Mouse (Mus musculus) spleen, postnatal 36 days (tissue): ENCODE measurements around the gene Ppcs.

ENCODE experiments used
- DNase-seq, 2 experiments: peaks; one replicate each; pipeline ENCODE4 v3.0.0; 2022; ENCODE audit warnings: low spot score in 2 of 2, mixed read lengths in 1 of 2

The Ppcs gene

GRCm38 (mm10) chr4:119422294-119422964 is at the start of gene Ppcs, which contains the start of gene Zmynd12:
Ppcs (minus strand) TSS chr4:119422420.
Zmynd12 (plus strand) TSS chr4:119422814.
- peak; percentile 90 to 92 for DNase-seq

DNA sequence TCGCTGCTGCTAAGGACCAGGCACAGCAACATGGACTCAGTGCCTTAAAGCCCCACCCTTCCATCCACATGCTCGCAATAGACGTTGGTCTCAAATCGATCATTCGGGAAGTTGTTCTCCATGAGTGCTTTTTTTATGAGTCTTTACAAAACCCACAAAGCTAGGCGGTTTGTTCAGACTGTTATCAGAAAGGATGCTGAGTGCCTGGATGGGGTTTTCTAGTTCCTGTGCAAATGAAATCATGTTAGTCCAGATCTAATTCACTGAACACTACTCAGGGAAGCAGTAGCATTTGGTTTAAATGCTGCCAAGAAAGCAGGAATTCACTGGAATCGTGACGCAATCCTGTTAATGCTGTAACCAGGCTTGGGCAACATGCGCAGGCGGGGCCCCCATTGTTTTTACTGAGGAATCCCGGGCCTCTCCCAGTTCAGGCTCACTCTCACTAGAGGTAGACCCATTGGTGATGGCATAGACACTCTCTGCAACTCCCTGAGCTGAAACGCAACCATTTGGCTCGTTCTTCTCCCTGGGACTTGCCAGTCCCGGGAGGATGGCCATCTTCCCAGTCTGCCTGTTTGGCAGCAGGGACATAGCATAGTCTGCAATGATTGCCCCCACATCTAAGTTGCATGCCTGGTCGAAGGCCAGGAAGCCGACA is 45.6 kb upstream of the Ppcs start:
- DNase-seq = no peak

DNA sequence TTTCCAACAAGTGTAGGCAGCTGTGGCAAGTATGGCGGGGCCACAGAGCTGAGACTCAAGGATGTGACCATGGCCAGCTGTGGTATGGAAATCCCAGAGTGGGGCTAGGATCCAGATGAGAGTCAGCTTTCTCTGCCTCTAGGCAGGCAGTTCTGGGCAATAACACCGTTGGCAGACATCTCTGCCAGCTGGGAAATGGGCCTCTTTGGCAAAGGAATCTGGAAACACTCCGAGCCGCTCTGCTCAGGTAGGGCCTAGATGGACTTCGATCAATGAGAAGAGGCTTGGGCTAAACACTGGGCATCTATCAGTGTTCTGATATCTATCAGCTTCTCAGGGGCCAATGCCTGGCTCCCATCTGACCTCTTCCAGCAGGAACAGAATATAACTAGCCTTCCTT is 43.6 kb upstream of the Ppcs start:
- DNase-seq = no peak

- peak; percentile 62 to 64 for DNase-seq
Observed at GRCm38 (mm10) chr4:119463756-119464419, 41.7 kb upstream of the Ppcs start.

DNA sequence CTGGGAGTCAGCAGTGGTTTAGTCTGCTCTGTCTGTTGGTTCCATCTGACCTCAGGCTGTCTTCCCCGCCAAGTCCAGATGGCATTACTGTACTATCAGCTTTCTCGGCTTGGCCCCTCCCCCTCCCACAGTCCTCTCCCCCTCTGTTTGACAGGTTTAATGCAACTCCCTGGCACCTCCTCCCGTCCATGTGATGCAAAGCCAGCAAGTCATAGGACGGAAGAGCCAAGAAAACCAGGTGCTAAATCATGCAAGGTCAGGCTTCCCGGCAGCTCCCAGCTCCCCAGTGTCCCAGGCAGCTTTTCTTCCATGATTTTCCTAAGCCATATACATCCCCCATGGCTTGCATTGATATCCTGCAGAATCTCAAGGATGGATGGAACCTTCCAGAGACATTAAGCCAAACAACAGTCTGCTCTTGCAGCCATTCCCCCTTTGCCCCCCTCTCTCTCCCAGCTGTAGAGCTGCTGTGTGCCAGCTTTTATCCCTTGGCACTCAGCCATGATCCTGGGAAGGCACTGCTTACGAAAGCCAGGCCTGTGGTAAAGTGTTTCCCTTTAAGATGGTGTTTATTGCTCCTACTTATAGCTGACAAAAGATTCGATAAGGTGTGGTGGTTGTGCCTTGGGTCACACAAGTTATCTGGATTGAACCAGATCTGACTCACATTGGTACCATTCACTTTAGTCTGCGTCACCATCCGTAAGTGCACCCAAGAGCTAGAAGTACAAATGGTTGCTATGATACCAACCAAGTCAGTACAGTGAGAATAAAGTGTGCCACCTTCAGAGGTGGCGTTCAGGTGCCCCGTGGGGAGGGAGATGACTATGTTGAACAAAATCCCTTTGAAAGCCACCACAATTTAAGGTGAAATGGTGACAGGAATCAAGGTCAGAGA is 40.9 kb upstream of the Ppcs start:
- DNase-seq = peak; percentile 39 to 50

- DNase-seq = no peak
Observed at GRCm38 (mm10) chr4:119462457-119462856, 40.2 kb upstream of the Ppcs start.

GRCm38 (mm10) chr4:119460728-119461141 is 38.5 kb upstream of the Ppcs start:
- peak in 1 of 2 experiments; percentile 7 for DNase-seq

- no peak for DNase-seq
Observed at GRCm38 (mm10) chr4:119460296-119460695, 38.1 kb upstream of the Ppcs start.

GRCm38 (mm10) chr4:119453533-119453932 is 31.3 kb upstream of the Ppcs start:
- no peak for DNase-seq

DNA sequence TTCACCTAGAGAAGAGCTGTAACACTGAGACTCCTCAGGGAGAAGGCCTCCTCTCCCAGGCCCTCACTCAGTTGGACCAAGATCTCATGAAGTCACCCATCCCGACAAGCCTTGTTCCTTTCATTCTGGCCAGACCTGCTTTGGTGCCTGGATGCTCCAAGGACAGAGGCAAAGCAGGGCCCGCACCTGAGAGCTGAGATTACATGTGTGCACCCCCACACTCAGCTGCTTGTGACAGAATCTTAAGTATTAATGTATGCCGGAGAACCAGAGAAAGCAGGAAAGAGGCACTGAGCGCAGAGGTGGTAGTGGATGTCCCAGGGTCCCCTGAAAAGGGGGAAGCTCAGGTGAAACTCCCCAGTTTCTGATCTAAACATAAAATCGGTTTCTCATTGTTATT is 30.9 kb upstream of the Ppcs start:
- DNase-seq = no peak

DNA sequence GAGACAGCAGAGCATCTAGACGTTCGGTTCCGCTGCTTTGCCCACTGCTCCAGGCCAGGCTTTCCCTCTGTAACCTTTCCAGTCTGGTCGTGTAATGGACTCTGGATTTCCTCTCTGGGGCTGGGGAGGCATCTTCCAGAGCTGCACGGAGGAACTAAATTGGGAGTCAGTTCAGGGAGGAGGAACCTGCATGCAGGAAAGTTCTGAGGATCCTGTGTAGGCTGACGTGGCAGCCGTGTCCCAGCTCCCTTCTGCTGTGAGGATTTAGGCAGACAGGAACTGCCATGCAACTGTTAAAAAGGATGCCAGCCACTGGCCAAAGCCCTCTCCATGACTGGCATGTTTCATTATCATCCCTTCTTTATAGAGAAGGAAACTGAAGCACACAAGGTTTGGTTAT is 28.2 kb upstream of the Ppcs start:
- no peak for DNase-seq

DNA sequence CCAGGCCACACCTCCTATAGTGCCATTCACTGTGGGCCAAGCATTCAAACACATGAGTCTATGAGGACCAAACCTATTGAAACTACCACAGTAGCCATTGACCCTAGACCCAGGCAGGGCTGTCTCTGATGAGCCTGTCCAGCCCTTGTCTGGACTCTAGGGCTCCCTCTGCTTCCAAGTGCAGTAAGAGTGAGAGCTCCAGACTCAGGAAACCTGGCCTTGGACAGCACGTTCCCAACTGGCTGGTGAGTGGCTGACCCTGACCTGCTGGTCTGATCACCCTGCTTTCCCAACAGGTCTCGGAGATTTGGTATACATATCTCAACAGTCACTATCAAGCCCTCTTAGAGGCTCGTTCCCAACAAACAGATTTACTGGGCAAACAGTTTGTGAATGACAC is 25.6 kb upstream of the Ppcs start:
- DNase-seq = no peak

DNA sequence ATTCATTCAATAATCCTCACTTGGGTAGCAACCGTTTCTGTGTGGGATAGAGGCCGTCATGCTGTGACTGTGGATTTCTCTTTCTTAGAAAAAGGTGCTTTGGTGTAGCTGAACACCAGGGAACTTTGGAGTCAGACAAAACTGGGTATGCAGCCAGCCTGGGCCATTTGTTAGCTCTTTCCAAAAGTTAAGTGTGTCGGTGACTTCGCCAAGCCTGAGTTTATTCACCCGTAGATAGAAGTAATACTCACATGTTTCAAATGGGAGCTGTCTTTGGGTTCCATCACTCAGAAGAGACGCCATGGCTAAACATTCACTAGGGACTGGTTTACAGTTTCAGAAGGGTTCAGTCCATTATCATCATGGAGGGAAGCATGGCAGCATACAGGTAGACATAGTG is 25.0 kb upstream of the Ppcs start:
- no peak for DNase-seq

- DNase-seq = no peak
Observed at GRCm38 (mm10) chr4:119442539-119442938, 20.3 kb upstream of the Ppcs start.

DNA sequence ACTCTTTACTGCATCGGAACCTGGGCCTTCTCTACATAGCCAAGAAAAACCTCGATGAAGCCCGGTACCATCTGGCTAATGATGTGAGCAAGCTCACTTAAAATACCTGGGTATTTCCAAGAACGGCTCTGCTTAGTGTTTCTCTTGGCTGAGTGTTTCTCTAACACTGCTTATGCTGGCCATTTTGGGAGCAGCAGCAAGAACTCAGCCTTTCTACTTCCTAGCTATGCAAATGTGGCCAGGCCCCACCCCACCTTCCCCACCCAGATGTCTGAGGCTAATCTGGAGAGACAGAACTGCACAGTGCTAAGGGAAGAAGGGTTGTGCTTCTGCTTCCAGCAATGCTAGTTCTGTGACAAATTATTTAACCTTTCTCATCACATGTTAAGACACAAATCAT is 19.6 kb upstream of the Ppcs start:
- no peak for DNase-seq

GRCm38 (mm10) chr4:119437936-119438335 is 15.7 kb upstream of the Ppcs start:
- no peak for DNase-seq

- DNase-seq = peak; percentile 44 to 56
Observed at GRCm38 (mm10) chr4:119430678-119431077, 8.5 kb upstream of the Ppcs start.

GRCm38 (mm10) chr4:119427680-119428079 is 5.5 kb upstream of the Ppcs start:
- DNase-seq = peak; percentile 69 to 84

- DNase-seq = no peak
Observed at GRCm38 (mm10) chr4:119425601-119426000, 3.4 kb upstream of the Ppcs start.

GRCm38 (mm10) chr4:119425077-119425476 is 2.9 kb upstream of the Ppcs start:
- DNase-seq = peak; percentile 6 to 62

DNA sequence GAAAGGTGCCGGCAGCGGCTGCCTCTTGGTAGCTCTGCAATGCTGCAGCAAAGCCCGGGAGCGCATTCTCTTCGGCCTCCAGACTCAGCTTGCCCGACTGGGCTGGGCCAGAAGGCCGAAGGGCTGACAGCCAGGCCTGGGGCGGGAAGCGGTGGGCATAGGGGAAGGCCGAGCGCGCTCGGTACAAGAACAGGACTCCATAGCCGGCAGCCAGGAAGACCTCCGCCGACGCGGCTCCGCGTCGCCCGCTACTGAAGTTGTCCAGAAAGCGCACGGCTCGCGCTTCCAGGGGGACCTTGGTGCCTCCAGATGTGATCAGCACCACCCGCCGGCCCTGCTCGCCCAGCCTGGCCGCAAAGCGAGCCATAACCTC is 313 bp downstream of the Ppcs start:
- DNase-seq = no peak

DNA sequence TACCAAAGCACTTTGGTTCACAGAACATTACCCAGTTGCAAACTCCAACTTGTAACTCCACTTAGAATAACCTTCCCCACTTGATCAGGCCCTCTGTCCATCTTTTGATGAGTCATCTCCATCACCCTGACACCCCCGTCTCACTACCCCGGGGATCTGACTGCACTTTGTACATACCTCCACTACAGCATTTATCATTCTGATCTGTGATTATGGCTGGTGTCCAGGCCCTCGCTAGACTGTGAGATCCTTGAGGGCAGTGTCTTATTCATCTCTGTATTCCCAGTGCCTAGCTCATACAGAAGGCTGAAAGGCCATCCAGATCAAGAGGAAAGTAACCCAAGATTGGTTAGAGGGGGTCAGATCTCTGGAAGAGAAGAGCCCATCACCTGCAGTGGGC is 1.0 kb downstream of the Ppcs start:
- no peak for DNase-seq
